Mouse (Mus musculus) forebrain, embryonic 16.5 days (tissue): Measurements from ENCODE around the gene Bcas3. TPM values are rescaled to one million over a fixed set of nuclear protein-coding genes. Genes with fewer than 3 reads are reported as not detected.

Source experiments
- ATAC-seq: fragments of 200-750 bp; cut with Nextera tagmentation; 2 replicates; pipeline ENCODE4 v1.8.0; 2017; ENCODE audit warnings: mild to moderate bottlenecking, moderate library complexity
- H3K27ac ChIP-seq: fragments of 300-500 bp; sonication (generic); 2 replicates; pipeline ENCODE4 v1.5.1; 2014; ENCODE audit warnings: low read length, control low read depth
- H3K27me3 ChIP-seq: fragments of 300-500 bp; sonication (generic); replicated peaks from 2 replicates; pipeline ENCODE4 v1.6.1; 2014; ENCODE audit warnings: low read length; ENCODE audit not compliant: control insufficient read depth, insufficient read depth
- H3K36me3 ChIP-seq: fragments of 300-500 bp; sonication (generic); 2 replicates; pipeline ENCODE4 v1.6.1; 2014; ENCODE audit not compliant: control insufficient read depth, insufficient read depth
- H3K4me1 ChIP-seq: fragments of 300-500 bp; sonication (generic); replicated peaks from 2 replicates; pipeline ENCODE4 v1.6.1; 2014; ENCODE audit warnings: low read length; ENCODE audit not compliant: control insufficient read depth, insufficient read depth
- H3K4me2 ChIP-seq: fragments of 300-500 bp; sonication (generic); 2 replicates; pipeline ENCODE4 v1.6.1; 2014; ENCODE audit warnings: mild to moderate bottlenecking, low read length, control low read depth
- H3K4me3 ChIP-seq: fragments of 300-500 bp; sonication (generic); replicated peaks from 2 replicates; pipeline ENCODE4 v1.5.1; 2014; ENCODE audit warnings: mild to moderate bottlenecking, low read length, control low read depth
- H3K9ac ChIP-seq: fragments of 300-500 bp; sonication (generic); replicated peaks from 2 replicates; pipeline ENCODE4 v1.6.1; 2014; ENCODE audit warnings: low read depth, low read length, control low read depth
- H3K9me3 ChIP-seq: fragments of 300-500 bp; sonication (generic); 2 replicates; pipeline ENCODE4 v1.6.1; 2016; ENCODE audit warnings: low read length; ENCODE audit not compliant: control insufficient read depth
- WGBS: fragments of 180-500 bp; shearing (Covaris S2); extraction: QIAGEN DNeasy Blood & Tissue Kit; methylation state at CpG from one replicate; pipeline ENCODE4 v1.1.7; 2014; 5-methylcytosine and 5-hydroxymethylcytosine counted together
- polyA plus RNA-seq: library from polyadenylated mRNA; unstranded; fragments of >200 nt; fragmentation: Nextera tagmentation; extraction: Ambion mirVana; gene quantifications from 2 replicates; pipeline ENCODE4 v1.2.1, GENCODE M21; 2015

The Bcas3 gene
- polyA plus RNA-seq, 1 experiment from 2014 or later: 31.9 TPM

DNA sequence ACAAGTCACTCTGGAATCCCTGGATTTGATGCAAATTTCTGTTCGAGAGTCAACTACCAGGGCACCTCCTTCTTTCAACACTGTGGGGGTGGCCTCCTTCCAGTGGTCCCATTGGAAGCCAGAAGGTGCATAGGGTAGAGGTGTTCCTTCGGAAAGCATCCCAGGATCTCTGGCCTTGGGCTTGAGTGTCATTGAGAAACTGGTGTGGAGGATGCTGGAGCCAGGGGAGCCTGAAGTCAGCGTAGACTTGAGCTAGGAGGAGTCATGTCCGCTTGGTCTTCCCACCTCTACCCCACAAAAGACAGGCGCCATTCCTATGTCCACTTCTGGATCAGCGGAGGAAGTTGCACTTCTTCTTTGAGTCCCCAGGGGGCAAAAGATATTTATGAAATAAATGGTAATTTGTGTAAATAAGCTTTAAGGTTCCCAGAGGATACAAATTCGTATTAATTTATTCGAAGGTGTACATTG is 488.3 kb downstream of the Bcas3 start:
- Histone ChIP-seq H3K27ac (no peak overlapping the region), H3K27me3 (peaks cover 78% of the 10 kb centered on the region), H3K9ac (no peak overlapping the region), H3K9me3 (no peaks in the 10 kb centered on the region), H3K36me3 (no peaks in the 10 kb centered on the region), H3K4me1 (peaks cover 33% of the 10 kb centered on the region), H3K4me3 (no peak overlapping the region), H3K4me2 (no peak overlapping the region; the same call in 1 of the 2 replicates)
- no peak for ATAC-seq
- 7% methylated on average over 8 of the region's 8 CpGs for WGBS

DNA sequence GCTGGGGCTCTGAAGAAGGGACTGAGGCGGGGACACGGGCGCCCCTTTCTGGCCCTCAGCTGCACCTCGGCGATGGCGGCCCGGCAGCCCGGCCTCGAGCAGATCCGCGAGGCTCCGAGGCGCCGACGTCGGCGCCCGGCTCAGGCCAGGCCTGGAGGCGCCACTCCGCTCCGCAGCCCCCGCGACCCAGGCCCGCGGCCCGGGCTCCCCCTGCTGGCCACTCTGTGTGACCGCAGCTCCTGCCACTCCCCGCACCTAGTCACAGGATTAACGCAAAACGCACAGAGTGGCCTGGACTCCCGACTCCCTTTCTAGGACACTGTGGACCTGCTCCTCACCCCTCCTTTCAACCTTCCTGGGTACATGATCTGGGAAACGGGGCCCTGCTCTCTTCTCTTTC is 489.0 kb downstream of the Bcas3 start:
- H3K9me3 ChIP-seq: no peaks in the 10 kb centered on the region
- H3K27me3 ChIP-seq: peaks cover 81% of the 10 kb centered on the region
- peak overlapping the region; percentile 64 for H3K4me2 ChIP-seq
- no peaks in the 10 kb centered on the region for H3K36me3 ChIP-seq
- no peak overlapping the region for H3K27ac ChIP-seq
- H3K4me1 ChIP-seq: peaks cover 33% of the 10 kb centered on the region
- H3K9ac ChIP-seq: peak overlapping the region; percentile 43; the same call in 1 of the 2 replicates
- WGBS: 0% methylated on average over 23 of the region's 32 CpGs
- peak; percentile 68 for ATAC-seq
- peak overlapping the region; percentile 39 for H3K4me3 ChIP-seq

DNA sequence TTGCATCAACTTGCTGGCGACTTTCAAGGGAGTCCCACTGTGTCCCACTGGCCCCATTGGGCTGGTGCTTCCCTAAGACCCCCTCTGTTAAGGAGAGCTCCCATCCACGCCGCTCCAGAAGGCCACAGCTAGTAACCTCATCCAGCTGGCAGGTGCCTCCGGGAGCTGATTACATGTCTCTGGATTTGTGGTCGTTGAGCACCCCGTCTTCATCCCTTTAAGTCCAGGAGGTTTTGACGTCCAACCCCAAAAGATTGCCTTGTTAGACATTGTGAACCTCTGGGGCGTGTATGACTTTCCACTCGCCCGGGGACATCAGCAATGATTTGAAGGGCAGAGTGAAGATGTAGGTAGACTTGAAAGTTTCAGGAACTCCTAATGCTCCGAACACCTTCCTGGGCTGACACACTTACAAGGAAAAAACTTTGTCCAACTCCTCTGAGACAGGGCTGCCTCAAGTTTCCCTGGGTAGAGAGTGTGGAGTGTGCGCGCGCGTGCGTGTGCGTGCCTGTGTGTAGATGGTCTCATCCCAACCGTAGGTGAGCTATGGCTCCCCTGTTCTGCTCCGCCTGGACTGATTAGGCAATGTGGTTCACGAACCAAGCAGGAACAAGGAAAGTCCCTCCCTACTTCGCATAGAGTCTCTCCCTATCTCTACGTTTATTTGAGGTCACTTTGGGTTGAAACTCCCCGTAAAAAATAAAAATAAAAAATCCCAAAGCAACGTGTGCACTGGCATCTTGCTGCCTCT is 489.8 kb downstream of the Bcas3 start:
- WGBS: 5% methylated on average over 24 of the region's 24 CpGs
- Histone ChIP-seq H3K9ac (no peak overlapping the region), H3K36me3 (no peaks in the 10 kb centered on the region), H3K27me3 (peaks cover 77% of the 10 kb centered on the region), H3K9me3 (no peaks in the 10 kb centered on the region), H3K4me1 (peaks cover 29% of the 10 kb centered on the region), H3K27ac (no peak overlapping the region), H3K4me2 (peak overlapping the region; percentile 67), H3K4me3 (peak overlapping the region; percentile 41)
- ATAC-seq: no peak

DNA sequence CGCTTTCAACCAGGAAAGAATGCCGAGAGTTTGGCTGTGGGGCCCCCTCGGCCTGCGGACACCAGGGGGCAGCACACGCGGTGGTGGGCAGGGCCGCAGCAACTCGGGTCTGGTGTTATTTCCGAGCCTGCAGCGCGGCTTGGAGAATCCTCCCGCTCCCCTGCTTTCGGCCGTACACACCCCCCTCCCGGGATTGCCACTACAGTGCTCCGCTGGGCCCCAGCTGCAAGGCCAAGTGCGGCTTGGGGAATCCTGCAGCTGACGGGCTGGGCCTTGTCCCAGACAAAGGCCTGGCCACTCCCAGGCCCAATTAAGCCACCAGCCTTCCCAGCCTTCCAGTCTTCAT is 490.4 kb downstream of the Bcas3 start:
- Histone ChIP-seq H3K27ac (no peak overlapping the region), H3K9ac (no peak overlapping the region), H3K4me2 (peak overlapping the region; percentile 67), H3K9me3 (no peaks in the 10 kb centered on the region), H3K4me3 (peak overlapping the region; percentile 41), H3K36me3 (no peaks in the 10 kb centered on the region), H3K27me3 (peaks cover 73% of the 10 kb centered on the region), H3K4me1 (peaks cover 29% of the 10 kb centered on the region)
- WGBS: under 1% methylated on average over 17 of the region's 18 CpGs
- peak; percentile 49 for ATAC-seq

DNA sequence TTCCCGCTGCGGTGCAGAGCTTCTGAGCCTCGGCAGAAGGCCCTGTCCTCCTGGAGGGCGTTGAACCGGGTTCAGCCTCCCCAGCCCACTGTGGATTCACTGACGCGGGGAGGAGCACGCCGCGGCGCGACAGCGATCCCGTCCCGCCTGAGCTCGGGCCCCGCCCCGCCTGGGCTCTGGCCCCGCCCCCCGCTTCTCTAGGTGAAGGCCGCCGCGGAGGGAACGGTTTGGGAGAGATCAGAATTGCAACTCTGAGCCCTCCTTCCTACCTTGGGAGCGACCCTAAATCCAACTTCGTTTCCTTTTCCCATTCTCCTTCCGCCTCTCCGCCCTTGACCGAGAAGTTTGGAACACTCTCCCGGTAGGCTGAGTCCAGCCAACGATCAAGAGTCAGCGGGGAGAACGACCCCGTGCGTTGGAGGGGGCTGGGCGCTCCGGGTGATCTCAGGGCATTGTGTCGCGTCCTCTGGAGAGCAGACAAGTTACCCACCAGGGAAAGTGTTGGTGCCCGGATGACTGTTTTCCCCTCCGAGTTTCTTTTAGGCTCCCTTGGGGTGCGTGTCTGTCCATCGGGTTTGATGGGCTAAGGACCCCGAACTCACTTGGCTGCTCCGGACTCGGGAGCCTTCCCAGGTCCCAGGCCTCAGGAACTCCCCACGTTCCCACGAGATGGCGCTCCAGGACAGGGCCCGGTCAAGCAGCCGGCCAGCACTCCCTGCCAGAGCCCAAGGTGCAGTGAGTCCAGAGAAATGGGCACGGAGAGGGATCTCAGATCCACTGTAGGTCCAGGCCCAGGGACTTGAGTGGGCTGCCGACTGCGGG is 491.4 kb downstream of the Bcas3 start:
- peak; percentile 45 for ATAC-seq
- Histone ChIP-seq H3K27ac (no peak overlapping the region), H3K9me3 (no peaks in the 10 kb centered on the region), H3K9ac (peak overlapping the region; percentile 34), H3K4me3 (peak overlapping the region; percentile 41), H3K27me3 (peaks cover 63% of the 10 kb centered on the region), H3K4me1 (peaks cover 33% of the 10 kb centered on the region), H3K4me2 (peak overlapping the region; percentile 67), H3K36me3 (no peaks in the 10 kb centered on the region)
- under 1% methylated on average over 54 of the region's 54 CpGs for WGBS

DNA sequence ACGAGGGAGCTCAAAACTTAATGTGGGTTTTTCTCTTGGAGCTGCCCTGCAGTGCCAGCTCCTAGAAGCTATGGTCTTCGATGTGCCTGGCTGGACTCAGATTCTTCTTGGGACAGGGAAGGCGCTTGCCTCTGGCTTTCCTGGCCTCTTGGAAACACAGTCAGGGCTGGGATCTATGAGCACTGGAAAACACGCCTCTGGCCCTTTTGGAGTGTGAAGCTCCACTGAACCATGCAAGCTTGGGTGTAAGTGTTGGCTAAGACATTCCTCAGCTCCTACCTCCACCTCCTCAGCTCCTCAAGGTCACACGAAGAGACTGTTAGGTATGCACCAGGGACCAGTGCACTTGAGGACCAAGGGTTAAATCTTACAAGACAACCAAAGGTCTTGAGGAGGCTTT is 492.0 kb downstream of the Bcas3 start:
- H3K9me3 ChIP-seq: no peaks in the 10 kb centered on the region
- no peak overlapping the region for H3K4me3 ChIP-seq
- ATAC-seq: no peak
- WGBS: 37% methylated on average over 5 of the region's 5 CpGs
- no peak overlapping the region for H3K27ac ChIP-seq
- no peaks in the 10 kb centered on the region for H3K36me3 ChIP-seq
- H3K4me1 ChIP-seq: peaks cover 33% of the 10 kb centered on the region
- no peak overlapping the region for H3K4me2 ChIP-seq
- no peak overlapping the region for H3K9ac ChIP-seq
- peaks cover 57% of the 10 kb centered on the region for H3K27me3 ChIP-seq

DNA sequence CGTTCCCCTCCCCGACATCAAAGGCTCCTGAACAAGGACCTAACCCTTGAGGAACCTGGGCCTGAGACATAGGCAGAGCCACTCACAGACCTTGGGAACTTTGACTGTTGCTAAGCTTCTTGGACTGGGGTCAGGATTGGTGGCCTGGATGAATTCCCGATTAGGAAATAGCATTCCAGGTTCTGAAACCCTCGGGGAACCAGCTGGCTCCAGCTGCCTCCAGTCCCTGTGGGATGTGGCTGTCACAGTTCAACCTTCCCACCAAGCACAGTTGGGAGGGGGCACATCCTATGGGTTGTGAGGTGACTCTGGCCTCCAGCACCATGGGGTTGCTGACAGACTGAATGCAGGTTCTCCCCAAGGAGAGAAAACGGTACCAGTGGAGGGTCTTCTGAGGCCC is 493.0 kb downstream of the Bcas3 start:
- H3K36me3 ChIP-seq: no peaks in the 10 kb centered on the region
- H3K9me3 ChIP-seq: no peaks in the 10 kb centered on the region
- H3K9ac ChIP-seq: no peak overlapping the region
- H3K27ac ChIP-seq: no peak overlapping the region
- no peak overlapping the region for H3K4me2 ChIP-seq
- H3K4me3 ChIP-seq: no peak overlapping the region
- H3K27me3 ChIP-seq: peaks cover 50% of the 10 kb centered on the region
- peaks cover 29% of the 10 kb centered on the region for H3K4me1 ChIP-seq
- WGBS: 53% methylated on average over 5 of the region's 5 CpGs
- ATAC-seq: no peak

DNA sequence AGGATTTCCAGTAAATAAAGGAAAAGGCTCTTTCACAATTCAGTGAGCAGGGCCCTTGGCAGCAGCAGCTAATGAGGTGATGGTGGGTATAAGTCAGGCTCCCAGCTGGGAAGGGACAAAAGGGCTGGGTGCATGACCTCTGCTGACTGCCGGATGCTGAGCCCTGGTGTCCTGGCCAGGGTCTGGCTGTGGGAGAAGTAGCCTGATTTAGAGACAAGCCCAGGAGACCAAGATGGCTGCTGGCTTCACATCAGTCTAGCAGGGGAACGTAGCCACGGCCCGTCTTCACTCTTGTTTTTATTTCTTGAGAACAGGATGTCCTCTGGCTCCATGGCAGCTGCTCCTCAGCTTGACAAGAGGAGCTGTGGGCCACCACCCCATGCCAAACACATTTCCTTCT is 493.5 kb downstream of the Bcas3 start:
- H3K4me1 ChIP-seq: peaks cover 29% of the 10 kb centered on the region

DNA sequence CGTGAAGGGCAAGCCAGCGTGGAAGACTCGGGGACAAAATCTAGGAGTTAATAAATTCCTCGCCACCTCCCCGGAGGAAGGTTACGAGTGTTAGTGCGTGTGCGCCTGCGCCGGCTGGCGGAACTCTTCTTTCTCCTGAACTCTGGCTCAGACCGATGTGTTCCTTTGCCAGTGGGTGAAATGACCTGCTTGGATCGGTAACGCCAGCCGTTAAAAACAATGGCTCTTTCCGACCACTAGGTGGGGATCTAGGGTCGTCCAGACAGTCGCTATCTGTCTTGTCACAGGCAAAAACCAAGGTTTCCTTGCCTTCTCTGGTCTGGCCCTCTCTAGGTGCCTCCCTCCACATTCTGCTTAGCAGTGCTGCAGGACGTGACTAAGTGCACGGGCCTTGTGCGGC is 496.1 kb downstream of the Bcas3 start:
- Histone ChIP-seq H3K4me2 (peak overlapping the region; percentile 62), H3K4me3 (peak overlapping the region; percentile 36), H3K9ac (peak overlapping the region; percentile 33; the same call in 1 of the 2 replicates), H3K4me1 (peaks cover 11% of the 10 kb centered on the region), H3K9me3 (no peaks in the 10 kb centered on the region), H3K27ac (no peak overlapping the region), H3K27me3 (peaks cover 27% of the 10 kb centered on the region), H3K36me3 (no peaks in the 10 kb centered on the region)
- ATAC-seq: peak; percentile 77
- 1% methylated on average over 21 of the region's 21 CpGs for WGBS

More for the DNA sequence above, 493.5 kb downstream of the Bcas3 start:
- 56% methylated on average over 4 of the region's 4 CpGs for WGBS
- Histone ChIP-seq H3K4me2 (no peak overlapping the region), H3K27me3 (peaks cover 45% of the 10 kb centered on the region), H3K27ac (no peak overlapping the region), H3K4me3 (no peak overlapping the region), H3K9me3 (no peaks in the 10 kb centered on the region), H3K36me3 (no peaks in the 10 kb centered on the region), H3K9ac (no peak overlapping the region)
- no peak for ATAC-seq
